Mouse (Mus musculus) embryonic fibroblast, embryonic 13.5 days (primary cell): ENCODE results near the gene Crygs. TPM values are rescaled to one million over a fixed set of nuclear protein-coding genes. Genes with fewer than 3 reads are reported as not detected.

ENCODE experiments used
- H3K27ac ChIP-seq: 2 replicates; pipeline ENCODE4 v1.5.1; 2012; ENCODE audit warnings: low read length, control low read depth, inconsistent platforms; ENCODE audit not compliant: insufficient read depth
- H3K4me1 ChIP-seq: 2 replicates; pipeline ENCODE4 v1.6.1; 2011; ENCODE audit warnings: low read length; ENCODE audit not compliant: control insufficient read depth, insufficient read depth
- H3K4me3 ChIP-seq: 2 replicates; pipeline ENCODE4 v1.5.1; 2011; ENCODE audit warnings: mild to moderate bottlenecking, control low read depth, low read length; ENCODE audit not compliant: insufficient read depth
- CTCF ChIP-seq: IDR thresholded peaks from 2 replicates; pipeline ENCODE4 v1.5.1; 2011; ENCODE audit warnings: mild to moderate bottlenecking, control low read depth, low read length, moderate library complexity, borderline replicate concordance; ENCODE audit not compliant: insufficient read depth
- POLR2A ChIP-seq: IDR thresholded peaks from 2 replicates; pipeline ENCODE4 v1.6.1; 2011; ENCODE audit warnings: low read depth, mild to moderate bottlenecking, control low read depth, low read length, moderate library complexity
- polyA plus RNA-seq: library from polyadenylated mRNA; stranded (reverse); fragments of >200 nt; gene quantifications from 2 replicates; pipeline ENCODE4 v1.2.4, GENCODE M21; 2011; ENCODE audit warnings: low read depth; ENCODE audit not compliant: missing spikeins, insufficient read length

The Crygs gene
- polyA plus RNA-seq, 1 experiment, result not detected

DNA sequence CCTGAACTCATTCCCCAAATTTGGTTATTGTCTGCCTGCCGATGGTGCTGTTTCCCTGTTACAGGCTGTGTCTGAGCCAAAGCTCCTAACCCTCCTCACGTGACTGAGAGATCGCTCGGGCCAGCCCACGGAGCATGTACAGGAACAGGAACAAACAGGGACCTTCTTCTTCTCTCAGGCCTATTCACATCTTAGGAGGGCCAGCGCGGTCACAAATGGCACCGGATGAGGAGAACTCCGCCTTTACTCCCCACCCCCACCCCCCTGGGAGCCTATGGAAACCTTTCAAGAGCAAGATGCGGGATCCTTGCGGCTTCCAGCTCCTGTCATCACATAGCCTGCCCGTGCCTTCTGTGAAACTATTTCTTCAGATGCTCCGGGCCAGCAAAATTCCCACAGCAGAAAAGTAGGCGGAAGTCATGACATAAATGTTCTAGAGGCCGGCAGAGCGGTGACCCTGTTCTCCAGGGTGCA, 44.6 kb downstream of the Crygs start:
- Histone ChIP-seq H3K4me3 (no peak overlapping the region), H3K4me1 (peaks cover 5% of the 10 kb centered on the region; the same call in 1 of the 2 replicates), H3K27ac (peak overlapping the region; percentile 29; the same call in 1 of the 2 replicates)
- no peak for TF ChIP-seq CTCF
- TF ChIP-seq POLR2A, result no peak

DNA sequence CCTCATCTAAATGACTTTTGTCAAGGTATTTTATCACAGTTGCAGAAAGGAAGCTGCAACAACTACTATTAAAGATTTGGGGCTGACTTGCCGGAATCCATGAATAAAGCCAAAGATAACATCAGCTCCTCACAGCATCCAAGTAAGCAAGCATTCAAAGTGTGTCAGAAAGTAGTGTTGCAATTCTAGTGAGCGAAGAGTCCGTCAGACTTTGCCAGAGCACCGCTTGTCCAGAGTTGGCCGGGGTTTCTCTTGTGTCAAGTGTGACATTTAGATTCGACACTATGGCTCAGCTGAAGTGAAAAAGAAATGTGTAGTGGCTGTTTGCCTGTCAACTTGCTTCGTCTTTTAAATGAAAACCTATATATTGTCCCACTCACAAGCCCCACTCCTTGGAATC, 45.8 kb downstream of the Crygs start:
- H3K27ac ChIP-seq, result no peak overlapping the region
- H3K4me3 ChIP-seq, result no peak overlapping the region
- TF ChIP-seq CTCF (no peak), POLR2A (no peak)
- peaks cover 3% of the 10 kb centered on the region; the same call in 1 of the 2 replicates for H3K4me1 ChIP-seq

Other genes with a start within 250 kb of the Crygs start
- 0.32 and 0.58 TPM in 2 replicates for gene Dgkg, start 154.4 kb downstream of the Crygs start, polyA plus RNA-seq
- gene Tbccd1, start 46.1 kb upstream of the Crygs start, polyA plus RNA-seq, result 14.8 and 15.9 TPM in 2 replicates
- 100 and 101 TPM in 2 replicates for gene Dnajb11, start 46.3 kb upstream of the Crygs start, polyA plus RNA-seq
- not detected in 2 replicates for gene Ahsg, start 79.7 kb upstream of the Crygs start, polyA plus RNA-seq
- 0.65 and 0.94 TPM in 2 replicates for gene Fetub, start 106.8 kb upstream of the Crygs start, polyA plus RNA-seq
- not detected in 2 replicates for gene Hrg, start 139.5 kb upstream of the Crygs start, polyA plus RNA-seq
- gene Kng2, start 217.9 kb upstream of the Crygs start, polyA plus RNA-seq, result 2.4 and 2.9 TPM in 2 replicates
- gene Kng1, start 246.3 kb upstream of the Crygs start, polyA plus RNA-seq, result 1.4 and 1.5 TPM in 2 replicates